Mouse (Mus musculus) spleen, adult 2 months (tissue): Measurements from ENCODE around the gene Ccdc148.

Source experiments
- CTCF ChIP-seq: fragments of 200-500 bp; IDR thresholded peaks from 2 replicates; pipeline ENCODE4 v1.5.1; 2011; ENCODE audit warnings: mild to moderate bottlenecking, inconsistent platforms; ENCODE audit not compliant: insufficient read depth, insufficient read length, insufficient replicate concordance; ENCODE audit errors: extremely low read depth
- POLR2A ChIP-seq: fragments of 200-500 bp; IDR thresholded peaks from 2 replicates; pipeline ENCODE4 v1.6.1; 2011; ENCODE audit warnings: low read depth, low read length, inconsistent platforms

DNA sequence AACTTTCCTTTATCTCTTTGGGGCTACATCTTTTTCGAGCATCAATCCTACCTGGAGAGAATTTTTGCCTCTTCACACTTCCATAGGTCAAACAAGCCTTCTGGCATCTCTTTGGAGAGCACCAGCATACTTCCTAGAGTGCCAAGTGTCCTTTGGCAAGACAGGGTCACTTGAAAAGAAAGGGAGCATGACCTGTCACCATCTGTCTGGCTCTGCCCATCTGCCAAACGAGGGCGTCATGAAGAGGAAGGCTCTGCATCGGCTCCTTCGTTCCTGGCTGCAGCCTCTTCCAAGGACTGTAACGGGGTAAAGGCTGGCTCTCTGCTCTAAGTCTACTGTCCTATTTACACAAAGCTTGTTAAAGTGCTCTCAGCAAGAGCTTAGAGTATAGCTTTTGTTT lies 124.0 kb downstream of the Ccdc148 start:
- TF ChIP-seq POLR2A (no peak), CTCF (no peak)
